Mouse (Mus musculus) right cerebral cortex, adult 18-20 months (tissue): ENCODE measurements around the gene Tfrc.

Experiments used
- DNase-seq: peaks from one replicate; pipeline ENCODE4 v3.0.0; 2022; ENCODE audit warnings: mixed read lengths

Tfrc gene

DNA sequence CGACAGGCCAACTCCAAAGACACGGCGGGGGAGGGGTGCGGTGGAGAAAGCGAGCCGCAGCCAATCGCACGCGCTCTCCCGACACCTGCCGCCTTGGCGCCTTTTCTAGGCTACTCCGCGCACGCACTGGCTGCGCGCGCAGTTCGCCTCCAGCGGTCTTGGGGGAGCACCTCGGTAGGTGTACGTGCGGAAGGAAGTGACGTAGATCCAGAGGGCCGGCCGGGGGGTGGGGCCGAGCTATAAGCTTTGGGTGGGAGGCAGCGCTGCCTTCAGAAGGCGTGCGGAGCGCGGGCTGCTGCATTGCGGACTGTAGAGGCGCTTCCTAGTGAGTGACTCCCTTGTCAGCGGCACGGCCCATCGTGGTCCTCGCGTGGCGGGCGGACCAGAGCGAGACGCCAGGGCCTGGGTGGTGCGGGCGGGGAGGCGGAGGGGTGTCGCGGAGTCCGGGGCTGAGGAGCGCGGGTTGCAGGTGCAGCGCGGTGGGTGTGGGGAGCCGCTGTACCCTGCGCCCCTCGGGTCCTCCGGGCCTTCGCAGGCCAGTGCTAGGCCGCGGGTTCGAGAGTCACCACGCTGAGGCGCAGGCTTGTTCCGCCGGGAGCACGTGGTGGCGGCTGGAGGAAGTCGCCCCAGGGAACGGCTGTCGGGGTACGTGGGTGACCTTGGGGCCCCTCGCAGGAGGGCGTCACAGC lies at the start of gene Tfrc:
Gene Tfrc (plus strand): TSS at position 209 of the 689 bp plus-strand sequence.
- DNase-seq = peak; percentile 97

DNA sequence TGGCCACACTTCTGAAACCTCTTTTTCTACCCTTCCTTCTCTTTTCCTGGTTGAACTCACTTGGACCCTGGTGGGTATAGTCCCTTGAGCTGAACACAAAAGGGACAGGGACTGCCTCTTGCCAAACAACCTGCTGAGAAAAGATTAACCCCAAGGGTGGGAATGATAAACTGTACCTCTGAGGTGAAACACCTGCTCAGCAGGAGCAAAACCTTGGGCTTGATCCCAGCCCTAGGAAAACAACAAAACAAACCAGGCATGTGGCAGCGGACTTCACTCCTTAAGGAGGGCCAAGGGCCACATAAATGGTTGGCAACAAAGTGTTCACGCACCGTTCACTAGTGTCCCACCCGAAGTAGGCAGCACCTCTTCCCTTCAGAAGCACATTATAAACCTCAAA lies 49.2 kb upstream of the Tfrc start:
- DNase-seq = no peak

DNA sequence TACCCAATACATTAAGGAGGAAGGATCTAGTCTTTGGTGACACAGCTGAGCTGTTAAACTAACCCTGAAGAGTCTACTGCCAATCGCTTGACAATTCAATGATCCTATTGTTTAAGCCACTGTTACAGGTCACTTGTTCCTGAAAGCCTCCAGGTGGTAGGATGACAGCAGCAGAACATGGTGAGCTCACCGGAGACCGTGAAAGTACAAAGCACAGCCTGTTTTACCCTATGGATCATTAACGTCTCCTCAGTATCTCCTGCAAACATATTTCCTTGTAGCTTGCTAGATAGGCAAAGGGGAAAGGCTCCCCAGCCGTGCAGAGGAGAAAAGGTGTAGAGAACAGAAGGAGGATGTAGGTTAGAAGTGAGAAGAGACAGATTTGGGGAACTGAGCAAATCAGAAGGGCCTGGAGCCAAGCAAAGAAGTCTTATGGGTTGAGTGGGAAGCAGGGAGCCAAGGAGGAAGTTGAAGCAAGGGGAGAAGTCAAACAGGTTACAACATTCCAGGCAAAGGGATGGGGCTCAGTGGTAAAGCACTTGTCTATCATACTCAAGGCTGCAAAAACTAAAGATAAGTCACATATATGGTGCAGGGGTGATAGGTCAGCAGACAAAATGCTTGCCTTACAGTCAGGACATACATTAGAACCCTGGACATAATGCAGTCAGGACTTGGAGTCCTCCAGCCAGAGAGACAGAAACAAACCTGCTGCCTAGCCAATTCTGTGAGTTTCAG lies 45.5 kb upstream of the Tfrc start:
- DNase-seq = no peak

DNA sequence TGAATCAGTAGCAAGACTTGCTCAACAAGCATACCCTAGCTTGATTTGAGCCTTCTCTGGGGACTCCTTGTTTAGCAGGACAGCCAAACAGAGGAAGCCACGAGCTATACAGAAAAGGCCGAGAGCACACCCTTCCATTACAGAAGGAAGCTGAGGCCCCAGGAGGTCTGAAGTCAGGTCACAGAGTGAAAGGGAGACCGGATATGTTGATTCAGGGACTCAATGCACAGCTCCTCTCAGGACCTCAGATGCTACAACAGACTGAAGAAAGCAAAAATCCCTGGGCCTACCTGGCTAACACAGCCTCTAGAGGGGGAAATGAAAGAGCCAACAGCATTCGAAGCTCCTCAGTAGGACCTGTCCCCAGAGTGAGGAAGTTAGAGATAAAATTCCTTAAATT lies 41.4 kb upstream of the Tfrc start:
- DNase-seq = no peak

DNA sequence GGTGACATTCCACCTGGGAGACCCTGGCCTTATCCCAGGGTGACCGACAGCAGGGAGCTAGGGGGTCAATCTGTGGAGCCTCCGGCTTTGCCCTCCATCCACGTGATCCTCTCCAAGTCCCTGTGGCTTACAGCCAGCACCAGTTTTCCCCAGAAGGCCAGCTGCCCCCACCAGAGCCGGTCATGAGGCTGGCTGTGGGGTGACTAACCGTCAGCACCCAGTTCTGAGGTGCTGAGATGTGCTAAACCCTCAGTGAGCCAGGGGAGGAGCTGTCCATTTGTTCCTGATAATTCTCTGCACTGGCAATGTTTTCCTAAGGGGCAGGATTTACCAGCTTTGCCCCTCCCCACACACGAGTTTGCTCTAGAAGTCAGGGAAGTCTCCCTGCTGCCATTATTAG lies 40.3 kb upstream of the Tfrc start:
- no peak for DNase-seq

DNA sequence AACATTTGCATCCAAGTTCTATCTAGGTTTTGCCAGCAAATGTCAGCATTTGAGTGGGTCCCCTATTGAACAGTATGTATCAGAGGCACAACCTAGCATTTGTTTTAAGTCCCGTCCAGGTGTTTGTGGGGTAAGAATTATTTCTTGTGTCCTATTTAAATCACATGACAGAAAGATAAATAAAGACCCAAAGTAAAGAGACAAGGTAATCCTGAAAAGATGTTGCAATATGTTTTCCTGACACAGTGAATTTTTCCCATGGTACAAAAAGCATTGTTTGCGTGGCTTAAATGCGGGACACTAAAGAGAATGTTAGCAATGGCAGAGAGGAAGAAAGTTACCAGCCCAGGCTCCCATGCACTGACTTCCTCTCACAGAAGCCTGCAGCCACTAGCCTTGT lies 38.7 kb upstream of the Tfrc start:
- no peak for DNase-seq

DNA sequence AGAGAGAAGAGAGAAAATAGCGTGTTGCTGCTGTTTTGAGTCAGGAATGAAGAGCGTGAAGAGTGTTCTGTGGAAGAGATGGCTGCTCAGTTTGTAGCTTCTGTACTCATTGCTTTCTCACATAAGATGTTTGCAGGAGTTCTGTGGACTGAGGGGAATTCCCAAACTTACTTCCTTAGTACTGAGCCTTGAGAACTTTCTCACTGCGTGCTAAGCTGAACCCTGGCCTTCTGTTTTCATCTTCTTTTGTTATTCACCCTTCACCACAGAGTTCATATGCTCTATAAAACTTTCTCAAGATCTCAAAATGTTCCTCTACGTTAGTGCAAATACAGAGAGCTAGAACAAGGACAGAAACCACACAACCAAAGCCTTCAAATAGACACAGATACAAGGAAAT lies 36.2 kb upstream of the Tfrc start:
- no peak for DNase-seq

DNA sequence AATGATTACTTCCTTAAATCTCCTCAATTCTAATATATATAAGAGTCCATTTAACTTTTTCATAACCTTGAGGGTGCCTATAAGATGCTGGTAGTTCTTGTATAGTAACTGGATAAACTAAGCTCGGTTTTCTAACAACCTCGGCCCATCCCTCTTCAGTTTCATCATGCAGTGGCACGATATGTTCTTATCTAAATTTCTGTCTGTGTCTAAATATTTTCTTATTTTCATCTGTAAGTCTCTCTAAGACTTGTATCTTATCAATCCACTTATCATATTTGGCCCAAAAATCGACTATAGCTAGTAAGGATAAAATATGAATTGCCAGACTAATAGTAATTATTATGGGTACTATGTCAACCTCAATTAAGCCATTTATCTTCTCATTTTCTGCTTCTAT lies 22.2 kb upstream of the Tfrc start:
- DNase-seq = no peak

DNA sequence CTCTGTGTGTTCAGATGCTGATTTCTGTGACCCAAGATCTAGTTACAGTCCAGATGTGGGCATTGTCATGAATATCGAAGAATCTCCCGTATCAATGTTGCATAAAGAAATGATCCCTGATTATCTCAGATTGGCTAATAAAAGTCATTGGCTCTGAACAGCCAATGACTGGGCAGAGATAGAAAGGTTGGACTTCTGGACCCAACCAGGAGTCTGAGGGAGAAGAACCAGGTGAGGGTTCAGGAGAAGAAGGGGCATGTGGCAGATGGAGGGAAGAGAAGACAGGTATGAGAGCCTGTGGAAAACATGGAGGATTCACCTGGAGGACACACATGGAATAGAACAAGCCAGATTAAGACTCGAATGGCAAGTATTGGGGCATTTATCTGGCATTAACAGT lies 20.2 kb upstream of the Tfrc start:
- DNase-seq = no peak

DNA sequence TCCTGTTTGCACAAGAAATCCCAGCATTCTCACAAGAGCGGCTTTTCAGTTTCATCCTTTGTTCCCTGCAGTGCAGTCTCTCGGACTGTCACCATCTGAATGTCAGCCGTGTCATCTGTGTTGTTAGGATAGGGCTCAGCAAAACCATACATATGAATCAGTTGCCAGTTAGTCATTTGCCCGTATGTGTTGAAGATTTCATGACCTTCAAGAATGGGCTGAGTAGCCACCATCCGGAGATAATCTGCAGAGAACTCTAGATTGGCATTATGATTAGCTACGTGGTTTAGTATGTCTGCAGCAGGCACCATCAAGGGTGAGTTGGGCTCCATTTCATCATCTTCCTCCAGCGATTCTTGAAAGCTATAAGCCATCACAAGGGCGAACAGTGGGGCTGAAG lies 17.2 kb upstream of the Tfrc start:
- DNase-seq = no peak

DNA sequence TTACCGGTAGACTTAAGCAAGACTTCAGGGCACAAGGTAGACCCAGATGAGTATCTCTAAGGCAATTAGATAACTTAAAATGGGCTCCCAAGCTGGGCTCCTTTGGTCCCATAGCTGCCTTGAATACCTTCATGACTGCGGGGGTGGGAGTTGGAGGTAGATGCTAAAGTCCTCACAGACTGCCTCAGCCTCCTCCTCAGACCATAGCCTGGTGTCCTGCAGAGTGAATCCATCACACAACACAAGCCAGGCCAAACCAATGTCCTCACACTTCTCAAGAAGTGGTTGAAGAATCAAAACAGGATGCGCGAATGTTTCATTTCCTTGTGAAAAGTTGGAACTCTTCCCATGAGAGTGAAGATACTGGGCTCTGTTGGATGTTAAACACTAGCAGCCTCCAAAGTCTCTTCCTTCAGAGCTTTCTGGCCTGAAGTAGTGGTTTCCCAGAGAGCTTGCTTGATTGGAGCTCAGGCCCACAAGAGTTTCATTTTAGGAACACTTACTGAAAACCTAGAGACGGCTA lies 15.4 kb upstream of the Tfrc start:
- DNase-seq = no peak

DNA sequence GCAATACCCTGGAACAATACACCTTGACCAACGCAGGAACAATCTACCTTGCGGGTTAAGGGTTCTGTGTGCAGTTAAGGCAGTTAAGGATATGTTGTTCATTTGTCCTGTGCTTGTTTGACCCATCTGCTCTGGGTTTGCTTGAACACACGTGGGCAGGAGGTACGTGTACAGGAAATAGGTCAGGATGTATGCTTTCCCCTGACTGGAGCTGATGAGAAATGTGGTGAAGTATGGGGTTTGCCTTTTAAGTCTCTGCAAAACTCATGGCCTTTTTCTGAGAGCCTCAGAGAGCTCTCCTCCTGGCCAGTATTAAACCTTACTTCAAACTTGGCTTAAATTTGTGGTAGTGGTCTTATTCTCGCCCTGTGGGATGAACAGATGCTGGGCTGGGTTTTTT lies 14.8 kb upstream of the Tfrc start:
- no peak for DNase-seq

DNA sequence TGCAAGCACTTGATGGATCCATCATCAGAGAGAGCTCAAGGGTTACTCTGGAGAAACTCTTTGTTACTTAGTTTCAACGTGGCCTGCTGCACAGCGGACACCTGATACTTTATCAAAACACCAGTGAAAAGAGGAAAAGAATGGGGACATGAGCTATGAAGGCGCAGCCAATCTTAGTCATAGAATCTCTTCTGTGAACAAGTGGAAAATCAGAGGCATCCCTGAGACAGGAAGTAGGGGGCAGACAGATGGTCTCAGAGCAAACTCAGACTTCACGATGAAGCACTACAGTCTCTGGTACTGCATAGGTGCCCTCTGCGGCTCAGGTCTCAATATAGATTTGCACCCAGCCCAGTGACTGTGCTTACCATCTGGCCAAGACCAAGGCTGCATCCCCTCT lies 14.0 kb upstream of the Tfrc start:
- DNase-seq = no peak

DNA sequence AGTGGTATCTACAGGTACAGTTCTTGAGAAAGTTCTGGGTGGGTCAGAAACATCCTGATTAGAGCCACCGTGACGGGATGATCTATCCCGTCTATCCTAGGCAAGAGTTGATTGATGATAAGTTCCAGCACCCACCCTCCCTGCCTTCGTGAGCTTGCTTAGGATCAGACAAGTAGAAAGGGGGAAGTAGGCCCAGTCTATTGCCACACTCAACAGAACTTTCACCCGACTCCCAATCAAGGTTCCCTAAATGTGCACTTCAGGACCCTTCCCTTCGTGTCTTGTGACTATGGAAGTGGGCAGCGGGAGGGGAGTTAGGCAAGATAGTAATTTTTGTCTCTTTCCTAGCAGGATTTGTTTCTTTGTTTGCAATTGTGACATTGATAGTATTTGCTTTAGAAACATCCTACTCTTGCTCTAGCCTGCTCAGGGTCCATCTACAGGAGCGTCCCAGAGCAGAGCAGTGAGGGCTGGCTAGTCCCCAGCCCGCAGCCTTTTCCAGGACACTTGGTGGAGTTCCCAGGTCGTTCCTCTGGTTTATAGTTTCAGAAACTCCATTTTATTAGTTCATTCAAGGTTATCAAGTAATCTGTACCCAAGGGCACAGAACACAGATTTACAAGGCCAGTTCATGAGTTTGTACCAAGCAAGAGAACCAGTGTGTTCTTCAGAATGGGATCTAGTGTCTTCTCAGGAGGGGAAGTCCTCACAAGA lies 13.4 kb upstream of the Tfrc start:
- no peak for DNase-seq

DNA sequence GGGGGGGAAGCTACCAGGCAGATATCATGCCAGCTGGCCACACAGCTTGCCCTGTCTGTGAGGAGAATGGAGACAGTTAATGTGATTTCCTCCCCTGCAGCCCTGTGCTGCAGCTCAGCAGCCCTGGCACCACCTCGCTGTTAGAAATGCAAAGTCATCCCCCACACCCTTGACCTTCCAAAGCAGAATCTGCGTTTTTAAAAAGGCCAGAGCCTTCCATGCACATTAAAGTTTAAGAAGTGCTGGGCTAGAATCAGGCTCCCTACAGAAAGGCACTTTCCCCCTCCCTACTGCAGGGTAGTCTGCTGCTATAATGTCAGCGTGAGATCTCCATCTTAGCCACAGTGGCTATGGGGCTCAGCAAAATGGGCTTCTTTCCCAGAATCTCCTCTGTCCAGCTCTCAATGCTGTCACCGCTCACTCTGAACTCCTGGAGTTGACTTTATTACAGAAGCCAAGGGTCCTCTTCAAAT lies 10.8 kb upstream of the Tfrc start:
- no peak for DNase-seq

DNA sequence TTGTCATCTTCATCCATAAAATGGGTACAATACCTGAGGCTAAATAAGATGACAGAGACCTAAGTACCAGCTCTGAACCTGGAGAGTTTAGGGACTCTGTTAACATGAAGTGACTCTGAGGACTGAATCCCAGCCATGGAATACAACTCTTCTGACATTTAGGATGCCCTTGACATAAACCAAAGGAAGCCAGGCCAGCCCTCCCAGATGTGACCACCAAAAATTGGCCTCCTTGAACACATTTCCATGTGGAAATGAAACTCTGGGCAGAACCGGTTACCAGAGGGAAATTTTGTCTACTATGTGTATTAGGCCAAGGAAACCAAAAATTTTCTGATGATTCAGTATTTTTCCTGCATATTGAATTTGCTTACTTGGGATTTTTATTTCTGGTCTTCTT lies 9.6 kb upstream of the Tfrc start:
- no peak for DNase-seq

DNA sequence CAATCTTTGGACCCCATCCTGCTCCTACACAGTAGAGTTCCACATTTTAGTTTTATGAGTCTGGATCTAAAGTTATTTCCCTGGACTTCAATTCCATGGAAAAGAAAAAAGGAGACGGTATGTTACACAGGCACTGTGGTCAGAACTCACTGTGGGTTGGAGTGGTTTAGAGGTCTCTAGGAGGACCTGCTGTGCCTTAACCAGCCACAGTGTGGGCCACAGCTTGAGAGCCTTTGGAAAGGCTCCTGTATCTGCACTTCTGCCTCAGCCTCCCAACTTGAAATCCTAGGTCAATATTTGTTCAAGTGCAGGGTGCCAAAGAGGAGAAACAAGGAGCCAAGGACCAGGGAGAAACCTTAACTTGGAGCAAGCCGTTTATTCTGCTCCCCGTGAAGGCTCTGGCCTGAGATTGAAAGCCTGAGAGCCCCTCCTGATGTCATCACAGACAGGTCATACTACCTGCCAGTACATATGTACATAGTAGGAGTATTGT lies 6.5 kb upstream of the Tfrc start:
- DNase-seq = no peak

DNA sequence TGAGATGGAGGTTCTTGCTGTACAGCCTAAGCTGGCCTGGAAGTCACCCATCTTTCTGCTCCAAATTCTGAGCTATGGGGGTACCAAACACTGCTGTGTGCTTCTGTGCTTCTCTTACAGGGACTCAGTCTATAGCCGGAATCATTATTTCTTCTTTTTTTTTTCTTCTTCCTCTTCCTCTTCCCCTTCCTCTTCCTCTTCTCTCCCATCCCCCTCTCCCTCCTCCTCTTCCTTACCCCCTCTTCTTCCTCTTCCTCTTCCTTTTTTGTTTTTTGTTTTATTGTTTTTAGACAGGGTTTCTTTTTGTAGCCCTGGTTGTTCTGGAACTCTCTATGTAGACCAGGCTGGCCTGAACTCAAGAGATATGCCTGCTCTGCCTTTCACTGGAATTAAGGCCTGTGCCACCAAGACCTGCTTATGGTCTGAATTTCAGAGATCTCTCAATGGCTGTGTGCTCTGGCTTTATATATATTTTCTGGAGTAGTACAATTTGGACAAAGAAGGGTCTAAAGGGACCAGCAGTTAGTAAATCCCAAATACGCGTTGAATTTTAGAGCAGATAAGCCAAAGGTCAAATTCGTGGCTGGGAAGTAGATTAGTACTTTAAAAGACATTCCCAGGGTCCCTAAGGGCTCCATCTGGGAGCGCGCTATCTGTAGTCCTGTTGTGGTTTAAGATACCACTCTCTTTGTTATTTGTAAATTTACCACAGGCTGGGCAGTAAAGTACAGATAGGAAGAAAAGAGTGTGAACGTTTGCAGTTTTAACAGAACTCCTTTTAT lies 967 bp upstream of the Tfrc start:
- DNase-seq = no peak

DNA sequence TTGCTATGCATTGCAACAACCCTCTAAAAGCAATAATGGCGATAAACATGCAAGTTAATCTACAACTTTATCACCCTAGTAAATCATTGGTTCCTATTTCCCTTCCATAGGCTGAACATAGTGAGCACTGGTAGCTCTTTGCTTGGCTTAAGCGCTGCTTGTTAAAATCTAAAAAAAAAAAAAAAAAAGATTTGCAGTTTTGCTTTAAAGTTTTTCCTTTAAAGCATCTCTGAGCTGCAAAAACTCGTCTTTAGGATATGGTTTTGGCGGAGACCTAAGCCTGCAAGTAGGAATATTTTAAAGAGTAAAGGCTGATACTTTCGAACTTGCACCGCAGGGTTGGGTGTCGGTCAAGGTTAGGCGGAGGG lies 392 bp upstream of the Tfrc start:
- DNase-seq = no peak

DNA sequence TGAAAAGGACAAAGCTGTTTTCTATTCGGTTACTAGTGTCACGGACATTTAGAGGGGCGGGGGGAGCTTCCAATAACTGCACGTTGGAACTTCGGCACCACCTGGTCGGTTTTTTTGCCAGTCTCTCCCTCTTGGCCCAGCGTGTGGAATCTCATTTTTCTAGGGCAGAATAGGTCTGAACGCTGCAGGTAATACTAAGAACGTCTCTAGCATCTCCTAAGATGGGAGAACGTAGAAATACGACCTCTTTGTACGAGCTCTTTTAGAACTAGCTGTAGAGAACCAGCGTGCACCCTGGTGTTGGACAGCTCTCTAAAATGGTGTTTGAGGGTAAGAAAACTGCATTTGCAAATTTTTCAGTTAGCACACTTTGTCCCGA lies 670 bp downstream of the Tfrc start:
- DNase-seq = no peak

DNA sequence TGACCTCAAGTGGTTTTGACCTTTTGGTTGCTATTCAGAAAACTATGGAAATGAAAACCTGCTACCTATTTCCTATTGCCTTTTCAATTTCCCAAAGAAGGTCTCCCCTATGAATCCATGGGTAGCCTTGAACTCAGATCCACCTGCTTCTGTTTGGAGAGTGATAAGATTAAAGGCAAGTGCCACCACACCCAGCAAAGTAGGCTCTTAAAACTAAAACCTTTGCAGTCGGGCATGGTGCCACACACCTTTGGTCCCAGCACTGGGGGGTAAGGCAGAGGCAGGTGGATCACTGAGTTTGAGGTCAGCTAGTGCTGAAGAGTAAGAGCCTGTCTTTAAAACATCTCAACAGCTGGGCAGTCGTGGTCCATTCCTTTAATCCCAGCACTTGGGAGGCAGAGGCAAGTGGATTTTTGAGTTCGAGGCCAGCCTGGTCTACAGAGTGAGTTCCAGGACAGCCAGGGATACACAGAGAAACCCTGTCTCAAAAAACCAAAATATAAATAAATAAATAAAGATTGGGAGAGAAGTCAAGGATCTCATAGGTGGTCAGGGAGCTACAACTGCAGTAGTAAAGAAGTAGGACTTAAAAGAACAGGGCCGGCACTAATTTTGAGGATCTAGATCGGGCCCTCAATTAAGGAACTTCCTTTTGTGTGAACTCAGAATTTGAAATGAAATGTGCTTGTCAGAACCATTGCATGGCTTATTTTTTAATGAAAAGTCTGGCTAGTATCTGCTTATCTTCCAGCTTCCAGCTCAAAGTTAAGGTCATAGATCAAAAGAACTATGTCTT lies 1.9 kb downstream of the Tfrc start:
- DNase-seq = no peak

DNA sequence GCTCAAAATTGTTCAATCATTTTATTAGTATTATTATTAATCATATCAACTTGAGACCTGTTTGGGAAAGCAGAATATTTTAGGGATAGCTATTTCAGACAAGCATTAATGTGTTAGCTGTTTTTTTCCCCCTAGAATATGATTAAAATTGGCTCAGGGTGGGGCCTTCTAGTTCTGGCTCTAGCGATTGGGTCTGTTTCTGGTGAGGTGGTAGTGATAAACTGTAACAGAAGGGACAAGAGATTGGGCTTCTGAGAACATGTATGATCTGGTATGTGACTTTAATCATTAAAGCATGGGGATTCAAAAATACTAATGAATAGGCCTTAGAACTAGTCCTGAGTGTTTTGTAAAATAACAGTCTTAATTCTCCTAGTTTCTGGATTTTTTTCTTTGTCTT lies 3.3 kb downstream of the Tfrc start:
- no peak for DNase-seq
